Mouse (Mus musculus): ENCODE data around the gene Ush1c.

The Ush1c gene

DNA sequence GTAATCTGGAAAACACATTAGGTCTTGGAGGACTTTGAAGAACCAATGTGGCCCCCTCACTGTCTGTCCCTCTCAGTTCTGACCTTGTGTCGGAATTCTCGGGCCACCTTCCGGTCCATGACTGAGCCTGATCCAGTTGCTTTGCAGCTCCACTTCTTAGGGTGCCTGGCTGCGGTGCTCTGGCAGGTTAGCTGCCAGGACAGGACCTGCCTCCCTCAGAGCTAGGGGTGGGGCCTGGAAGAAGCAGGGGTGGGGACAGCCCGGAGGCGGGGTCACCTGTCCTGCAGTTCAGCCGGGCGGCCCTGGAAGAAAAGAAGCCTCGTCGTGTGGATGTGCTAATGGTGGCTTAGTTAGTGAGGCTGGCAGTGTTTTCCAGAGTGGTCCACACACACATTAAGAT lies at the start of gene Ush1c:
Gene Ush1c (minus strand): TSS at position 158 of the 400 bp plus-strand sequence.
- DNase-seq (ENCODE audit: low read depth, low spot score): no peak

DNA sequence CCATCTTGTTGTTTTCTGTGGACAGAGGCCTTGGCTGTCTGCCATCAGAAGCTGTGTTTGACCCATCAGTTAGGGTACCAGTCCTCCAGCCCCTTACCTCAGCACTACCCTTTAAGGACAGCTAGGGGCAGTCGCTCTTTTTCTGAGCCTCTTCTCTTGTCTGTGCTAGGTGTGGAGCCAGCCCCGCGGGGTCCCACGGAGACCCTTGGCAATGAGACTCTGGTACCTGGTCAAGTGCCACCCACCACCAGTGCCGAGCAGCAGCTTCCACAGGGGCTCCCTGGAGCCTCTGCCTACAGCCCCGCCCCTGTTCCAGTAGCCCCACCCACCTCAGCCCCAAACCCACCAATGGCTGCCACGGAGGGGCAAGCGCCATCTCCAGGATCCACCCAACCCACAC lies 48.7 kb upstream of the Ush1c start:
- DNase-seq (ENCODE audit: low read depth, low spot score): no peak

- no peak for DNase-seq (ENCODE audit: low read depth, low spot score)
Observed at GRCm38 (mm10) chr7:46286391-46286790, 48.1 kb upstream of the Ush1c start.

DNA sequence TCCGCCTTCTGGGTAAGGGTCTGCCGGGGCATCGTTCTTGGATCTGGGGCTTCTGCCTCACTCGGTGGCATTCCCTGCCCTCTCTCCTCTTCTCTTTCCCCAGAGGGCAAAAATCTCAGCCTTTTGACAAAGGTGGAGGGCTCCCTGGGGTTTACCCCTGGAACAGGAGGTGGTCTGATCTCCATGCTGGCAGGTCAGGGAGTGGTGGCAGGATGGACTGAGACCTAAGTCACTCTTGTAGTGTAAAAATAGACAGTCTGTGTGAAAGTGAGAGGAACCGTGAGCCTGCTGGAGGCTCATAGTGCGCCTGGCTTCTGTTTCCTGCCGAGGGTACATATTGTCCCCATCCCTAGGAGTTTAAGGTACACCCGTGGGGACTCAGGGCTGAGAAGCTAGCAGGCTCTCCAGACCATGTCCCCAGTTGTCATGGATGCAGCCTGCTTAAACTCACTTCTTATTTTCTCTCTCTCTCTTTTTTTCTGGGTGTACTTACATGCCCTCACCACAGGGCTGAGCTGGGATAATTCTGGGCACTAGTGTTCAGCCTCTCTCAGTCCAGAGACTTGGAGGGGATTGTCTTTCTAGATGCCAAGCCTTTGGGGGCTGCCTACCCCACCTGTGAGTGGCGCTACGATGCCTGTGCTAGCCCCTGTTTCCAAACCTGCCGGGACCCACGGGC lies 47.0 kb upstream of the Ush1c start:
- no peak for DNase-seq (ENCODE audit: low read depth, low spot score)

- no peak for DNase-seq (ENCODE audit: low read depth, low spot score)
Observed at GRCm38 (mm10) chr7:46283681-46284080, 45.4 kb upstream of the Ush1c start.

- DNase-seq (ENCODE audit: low read depth, low spot score): no peak
Observed at GRCm38 (mm10) chr7:46282276-46282675, 44.0 kb upstream of the Ush1c start.

DNA sequence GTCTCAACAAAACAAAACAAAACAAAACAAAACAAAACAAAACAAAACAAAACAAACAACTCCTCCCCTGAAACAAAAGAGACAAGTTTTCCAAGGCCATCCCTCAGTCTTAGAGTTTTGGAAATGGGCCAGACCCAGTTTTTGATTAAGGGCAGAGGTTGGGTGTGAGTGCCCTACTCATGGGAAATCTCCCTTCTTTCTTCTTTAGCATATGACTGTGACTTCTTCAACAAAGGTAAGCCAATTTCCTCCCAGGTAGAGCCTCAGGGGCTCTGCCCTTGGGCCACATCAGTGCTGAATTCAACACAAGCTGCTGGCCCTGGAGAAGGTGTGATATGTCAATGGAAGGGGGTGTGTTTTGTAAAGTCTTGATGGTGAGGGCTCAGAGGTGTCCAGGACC lies 42.6 kb upstream of the Ush1c start:
- DNase-seq (ENCODE audit: low read depth, low spot score): no peak

DNA sequence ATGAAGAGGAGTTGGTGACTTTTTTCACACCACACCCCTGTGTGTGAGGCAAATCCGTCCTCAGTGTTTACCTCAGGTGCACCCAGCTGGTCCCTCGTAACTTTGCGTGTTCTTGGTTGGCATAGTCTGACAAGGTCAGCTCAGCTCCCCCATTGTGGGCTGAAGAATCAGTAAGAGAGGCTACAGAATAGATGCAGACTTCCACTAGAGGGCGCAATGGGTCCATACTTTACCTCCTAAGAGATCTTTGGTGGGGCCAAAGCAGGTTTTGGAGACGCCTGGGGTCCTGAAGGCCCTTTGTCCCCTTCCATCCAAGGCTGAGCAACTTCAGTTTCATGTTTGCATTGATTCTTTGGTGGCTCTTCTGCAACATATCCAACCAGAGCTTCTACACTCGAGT lies 41.6 kb upstream of the Ush1c start:
- peak; percentile 22 for DNase-seq (ENCODE audit: low read depth, low spot score)

GRCm38 (mm10) chr7:46276156-46276555 lies 37.9 kb upstream of the Ush1c start:
- DNase-seq (ENCODE audit: low read depth, low spot score): no peak

DNA sequence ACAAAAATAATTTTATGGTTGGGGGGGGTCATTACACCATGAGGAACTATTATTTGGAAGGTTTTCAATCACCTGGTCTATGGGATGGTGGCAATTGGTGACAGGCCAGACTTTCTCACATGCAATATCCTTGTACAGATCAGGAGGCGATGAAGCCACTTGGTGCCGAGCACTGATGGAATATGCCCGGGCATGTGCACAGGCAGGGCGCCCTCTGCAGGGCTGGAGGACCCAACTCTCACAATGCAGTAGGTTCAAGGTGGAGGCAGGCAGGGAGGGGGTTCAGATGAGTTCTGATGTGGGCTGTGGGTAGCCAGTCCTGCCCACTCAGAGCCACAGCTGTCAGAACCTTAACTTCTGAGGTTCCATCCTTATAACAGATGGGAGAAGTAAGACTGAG lies 13.5 kb upstream of the Ush1c start:
- no peak for DNase-seq (ENCODE audit: low read depth, low spot score)

- DNase-seq (ENCODE audit: low read depth, low spot score): no peak
Observed at GRCm38 (mm10) chr7:46247606-46248005, 9.3 kb upstream of the Ush1c start.

DNA sequence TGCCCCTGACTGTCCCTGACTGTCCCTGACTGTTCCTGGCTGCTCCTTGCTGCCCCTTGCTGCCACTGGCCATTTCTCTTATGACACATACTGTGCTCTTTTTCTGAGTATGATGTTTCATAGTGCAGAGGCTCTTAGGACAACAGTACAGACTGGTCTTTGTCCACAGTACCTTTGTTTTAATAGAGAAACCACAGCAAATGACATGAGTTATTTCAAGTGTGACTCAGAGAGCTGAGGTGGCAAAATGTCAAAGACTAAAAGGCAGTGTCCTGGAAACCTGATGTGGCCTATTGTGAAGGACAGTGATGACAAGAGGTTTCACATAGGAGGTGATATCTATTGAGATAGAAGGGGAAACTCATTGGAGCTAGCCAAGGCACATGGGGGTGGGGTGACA lies 8.6 kb upstream of the Ush1c start:
- no peak for DNase-seq (ENCODE audit: low read depth, low spot score)

GRCm38 (mm10) chr7:46240696-46241095 lies 2.4 kb upstream of the Ush1c start, which contains the start of gene Otog:
Gene Otog, plus strand, starts transcription at chr7:46240987.
- DNase-seq (ENCODE audit: low read depth, low spot score): no peak

- DNase-seq (ENCODE audit: low read depth, low spot score): no peak
Observed at GRCm38 (mm10) chr7:46240091-46240490, 1.8 kb upstream of the Ush1c start.

DNA sequence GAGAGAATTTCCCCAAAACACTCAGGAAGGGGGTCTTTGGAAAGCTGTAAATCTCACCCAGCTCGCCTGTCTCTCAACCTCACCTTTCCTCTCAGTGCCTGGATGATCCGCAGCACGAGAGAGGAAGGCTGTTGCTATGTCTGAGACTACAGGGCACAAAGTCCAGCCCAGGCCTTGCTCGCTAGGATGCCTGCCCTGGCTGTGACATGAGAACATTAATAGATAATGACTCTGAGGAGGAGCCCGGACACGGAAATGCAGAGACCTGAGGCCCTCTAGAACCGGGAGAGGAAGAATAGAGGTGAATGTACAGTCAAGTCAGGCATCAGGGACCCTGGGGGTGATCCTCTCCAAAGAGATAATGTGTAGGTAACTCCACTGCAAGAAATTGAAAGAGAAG lies 1.1 kb downstream of the Ush1c start:
- no peak for DNase-seq (ENCODE audit: low read depth, low spot score)

DNA sequence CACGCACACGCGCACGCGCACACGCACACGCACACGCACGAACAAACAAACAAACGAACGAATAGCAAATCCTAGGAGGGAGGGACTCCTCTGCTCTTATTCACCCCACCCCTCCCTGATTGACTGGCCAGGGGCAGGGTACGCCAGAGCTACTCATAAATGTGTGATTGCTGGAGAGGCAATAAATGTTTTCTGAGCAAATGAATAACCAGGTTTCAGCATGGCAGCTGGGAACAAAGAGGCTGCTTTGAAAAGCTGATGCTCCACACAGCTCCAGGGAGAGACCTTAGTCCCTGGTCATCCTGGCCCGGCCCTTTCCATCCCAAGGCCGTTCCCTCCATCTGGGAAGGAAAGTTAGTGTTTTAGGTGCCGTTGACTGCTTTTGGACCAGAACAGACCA lies 1.9 kb downstream of the Ush1c start:
- DNase-seq (ENCODE audit: low read depth, low spot score): no peak

DNA sequence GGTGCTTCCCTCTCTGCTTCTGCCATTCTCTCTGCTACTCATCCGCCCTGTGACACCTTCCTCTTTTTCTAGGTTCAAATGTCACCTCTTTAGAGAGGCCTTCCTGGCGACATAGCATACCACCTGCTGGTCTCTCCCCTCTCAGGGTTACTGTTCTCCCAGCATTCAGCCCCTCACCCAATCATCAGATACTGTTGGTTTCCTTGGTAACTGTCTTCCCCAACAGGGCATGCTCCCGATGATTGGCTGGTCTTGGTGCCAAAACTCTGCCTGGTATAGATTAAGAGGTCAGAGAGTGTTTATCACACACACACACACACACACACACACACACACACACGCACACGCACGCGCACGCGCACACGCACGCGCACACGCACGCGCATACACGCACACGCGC lies 2.4 kb downstream of the Ush1c start:
- no peak for DNase-seq (ENCODE audit: low read depth, low spot score)

DNA sequence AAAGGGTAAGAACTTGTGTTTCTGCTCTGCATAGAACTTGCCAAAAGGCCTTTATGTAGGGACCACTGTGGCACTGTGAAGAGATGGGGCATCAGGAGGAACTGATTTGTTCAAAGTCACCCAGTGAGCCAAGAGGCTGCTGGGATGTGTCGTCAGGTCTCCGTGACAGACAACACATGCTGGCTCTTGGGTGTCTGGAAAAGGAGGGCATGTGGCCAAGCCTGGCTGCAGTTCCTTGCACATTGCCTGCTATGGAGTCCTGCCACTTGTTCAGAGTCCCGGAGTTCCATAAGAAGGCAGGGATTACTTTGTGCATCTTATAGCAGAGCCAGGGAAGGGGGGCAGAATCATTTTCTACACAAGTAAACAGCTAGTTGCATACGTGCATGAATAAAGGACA lies 11.4 kb downstream of the Ush1c start:
- DNase-seq (ENCODE audit: low read depth, low spot score): peak; percentile 60

DNA sequence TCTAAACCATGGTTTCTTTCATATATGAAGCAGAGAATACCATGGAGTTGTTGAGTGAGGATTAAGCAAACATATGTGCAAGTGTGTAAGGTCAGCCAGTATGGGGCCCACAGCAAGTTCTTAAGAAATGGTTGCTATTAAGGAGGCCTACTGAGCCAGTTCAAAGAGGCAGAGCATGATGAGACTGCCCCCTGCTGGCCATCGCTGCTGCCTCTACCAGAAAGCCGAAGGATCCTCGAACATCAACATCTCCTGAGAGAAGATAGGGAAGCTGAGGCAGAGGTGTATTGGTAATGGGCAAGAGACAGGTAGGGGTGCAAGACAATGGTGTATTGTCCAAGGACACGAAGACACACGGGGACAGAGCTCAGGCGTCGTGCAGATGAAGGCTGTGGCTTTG lies 12.1 kb downstream of the Ush1c start:
- no peak for DNase-seq (ENCODE audit: low read depth, low spot score)

DNA sequence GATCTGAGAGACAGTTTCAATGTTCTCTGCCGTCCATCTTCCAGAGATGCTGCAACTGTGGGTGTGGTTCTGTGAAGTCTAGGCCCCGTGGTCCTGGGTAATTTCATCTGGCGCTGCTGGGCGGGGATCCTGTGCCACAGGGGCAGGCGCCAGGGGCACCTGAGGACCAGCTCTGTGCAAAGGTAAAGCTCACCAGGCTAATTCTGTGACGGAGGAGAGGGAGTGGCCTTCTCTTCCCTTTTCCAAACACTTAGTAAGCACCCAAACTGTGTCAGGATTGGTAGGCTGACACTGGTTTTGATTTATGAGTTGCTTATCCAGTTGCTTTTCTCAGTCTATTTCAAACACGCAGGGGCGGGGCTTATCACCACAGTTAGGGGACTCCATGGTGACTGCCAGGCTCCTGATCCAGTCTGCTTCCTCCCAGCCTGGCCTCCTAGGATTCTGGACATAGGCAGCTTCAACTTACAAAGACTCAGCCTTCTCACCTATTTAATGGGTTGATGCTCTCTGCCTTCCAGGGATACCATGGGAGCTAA lies 17.6 kb downstream of the Ush1c start:
- DNase-seq (ENCODE audit: low read depth, low spot score): no peak

- DNase-seq (ENCODE audit: low read depth, low spot score): no peak
Observed at GRCm38 (mm10) chr7:46218415-46218814, 19.9 kb downstream of the Ush1c start.

- DNase-seq (ENCODE audit: low read depth, low spot score): no peak
Observed at GRCm38 (mm10) chr7:46216481-46216880, 21.8 kb downstream of the Ush1c start.

DNA sequence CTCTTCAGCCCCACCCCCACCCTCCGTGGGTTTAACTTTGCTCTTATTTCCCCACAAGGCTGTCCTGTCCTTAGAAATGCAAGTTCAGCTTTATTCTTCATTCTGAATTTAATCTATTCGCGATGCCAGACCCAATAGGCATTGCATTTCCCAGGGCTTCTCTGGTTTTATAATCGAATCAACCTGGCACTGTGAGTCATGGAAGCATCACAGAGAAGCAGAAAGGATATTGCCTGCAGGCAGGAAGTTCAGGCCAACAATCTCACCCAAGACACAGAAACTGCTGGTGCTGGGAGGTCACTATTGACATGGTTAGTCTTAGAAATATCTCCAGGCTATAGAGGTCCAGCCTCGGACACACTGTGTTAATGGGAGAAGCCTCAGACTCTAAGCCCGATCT lies 28.0 kb downstream of the Ush1c start:
- DNase-seq (ENCODE audit: low read depth, low spot score): no peak

DNA sequence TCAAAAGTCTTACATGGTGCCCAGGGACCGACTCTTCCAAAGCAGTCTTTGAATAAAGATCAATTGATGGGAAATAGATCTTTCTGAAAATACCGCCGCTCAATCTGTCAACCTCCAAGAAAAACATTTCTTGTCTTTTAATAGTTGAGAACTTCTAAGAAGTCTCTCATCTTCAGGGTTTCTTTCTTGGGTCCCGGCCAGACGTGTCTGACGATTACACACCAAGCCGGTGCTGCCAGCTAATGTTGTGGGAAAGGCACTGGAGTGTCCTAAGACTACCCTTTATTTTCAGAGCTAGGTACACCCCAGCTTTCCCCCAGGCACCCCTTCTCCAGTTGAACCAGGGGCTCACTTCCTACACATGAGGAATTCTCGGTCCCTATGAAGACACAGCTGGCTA lies 30.2 kb downstream of the Ush1c start:
- no peak for DNase-seq (ENCODE audit: low read depth, low spot score)

All from brain, embryonic 18.5 days (tissue).